Mouse (Mus musculus) heart, embryonic 14.5 days (tissue): ENCODE measurements at regions not wholly inside any gene's neighbourhood (a gene's known extent, or its start where the extent isn't known, plus 50 kb on each side); places are given as distances from the start of the nearest gene placed in this dataset.
A peak's percentile ranks its signal among the peaks of the same experiment; 100 is the strongest.

ENCODE experiments used
- ATAC-seq: fragments of 200-750 bp; cut with Nextera tagmentation; 2 replicates; pipeline ENCODE4 v1.8.0; 2017; ENCODE audit warnings: low read depth, moderate TSS enrichment; ENCODE audit not compliant: insufficient number of reproducible peaks, insufficient read depth, low FRiP score
- H3K27ac ChIP-seq, 2 experiments: fragments of 200-500 bp in 1 of 2; fragments of 300-500 bp in 1 of 2; sonication (generic) in 1 of 2; replicated peaks in 1 of 2; 2 replicates each; pipeline ENCODE4 v1.5.1; 2012 to 2014; ENCODE audit warnings: low read depth in 2 of 2, low read length in 2 of 2, control low read depth in 1 of 2, mild to moderate bottlenecking in 1 of 2, mixed read lengths in 1 of 2; ENCODE audit not compliant: control insufficient read depth in 1 of 2, insufficient read depth in 1 of 2
- H3K27me3 ChIP-seq: fragments of 300-500 bp; sonication (generic); 2 replicates; pipeline ENCODE4 v1.6.1; 2014; ENCODE audit warnings: mild to moderate bottlenecking, low read length, control low read depth; ENCODE audit not compliant: control insufficient read depth, insufficient read depth
- H3K36me3 ChIP-seq: fragments of 300-500 bp; sonication (generic); 2 replicates; pipeline ENCODE4 v1.6.1; 2014; ENCODE audit warnings: mild to moderate bottlenecking, control low read depth, low read length, mixed read lengths; ENCODE audit not compliant: control insufficient read depth, insufficient read depth
- H3K4me1 ChIP-seq, 2 experiments: fragments of 200-500 bp in 1 of 2; fragments of 300-500 bp in 1 of 2; sonication (generic) in 1 of 2; 2 replicates each; pipeline ENCODE4 v1.6.1; 2012 to 2014; ENCODE audit warnings: low read length in 2 of 2, control low read depth in 1 of 2, mixed read lengths in 1 of 2; ENCODE audit not compliant: control insufficient read depth in 2 of 2, insufficient read depth in 2 of 2
- H3K4me2 ChIP-seq: fragments of 300-500 bp; sonication (generic); 2 replicates; pipeline ENCODE4 v1.6.1; 2014; ENCODE audit warnings: mild to moderate bottlenecking, low read length
- H3K4me3 ChIP-seq, 2 experiments: fragments of 200-500 bp in 1 of 2; fragments of 300-500 bp in 1 of 2; sonication (generic) in 1 of 2; 2 replicates each; pipeline ENCODE4 v1.5.1; 2012 to 2014; ENCODE audit warnings: low read length in 2 of 2, mild to moderate bottlenecking in 2 of 2, control low read depth in 1 of 2, low read depth in 1 of 2, moderate library complexity in 1 of 2; ENCODE audit not compliant: control insufficient read depth in 1 of 2, insufficient read depth in 1 of 2
- H3K9ac ChIP-seq: fragments of 300-500 bp; sonication (generic); 2 replicates; pipeline ENCODE4 v1.6.1; 2014; ENCODE audit warnings: mild to moderate bottlenecking, low read length
- H3K9me3 ChIP-seq: fragments of 300-500 bp; sonication (generic); 2 replicates; pipeline ENCODE4 v1.6.1; 2016; ENCODE audit warnings: low read length, control low read depth; ENCODE audit not compliant: control insufficient read depth
- WGBS: fragments of 180-500 bp; shearing (Covaris S2); extraction: QIAGEN DNeasy Blood & Tissue Kit; methylation state at CpG from one replicate; pipeline ENCODE4 v1.1.7; 2014; 5-methylcytosine and 5-hydroxymethylcytosine counted together

DNA sequence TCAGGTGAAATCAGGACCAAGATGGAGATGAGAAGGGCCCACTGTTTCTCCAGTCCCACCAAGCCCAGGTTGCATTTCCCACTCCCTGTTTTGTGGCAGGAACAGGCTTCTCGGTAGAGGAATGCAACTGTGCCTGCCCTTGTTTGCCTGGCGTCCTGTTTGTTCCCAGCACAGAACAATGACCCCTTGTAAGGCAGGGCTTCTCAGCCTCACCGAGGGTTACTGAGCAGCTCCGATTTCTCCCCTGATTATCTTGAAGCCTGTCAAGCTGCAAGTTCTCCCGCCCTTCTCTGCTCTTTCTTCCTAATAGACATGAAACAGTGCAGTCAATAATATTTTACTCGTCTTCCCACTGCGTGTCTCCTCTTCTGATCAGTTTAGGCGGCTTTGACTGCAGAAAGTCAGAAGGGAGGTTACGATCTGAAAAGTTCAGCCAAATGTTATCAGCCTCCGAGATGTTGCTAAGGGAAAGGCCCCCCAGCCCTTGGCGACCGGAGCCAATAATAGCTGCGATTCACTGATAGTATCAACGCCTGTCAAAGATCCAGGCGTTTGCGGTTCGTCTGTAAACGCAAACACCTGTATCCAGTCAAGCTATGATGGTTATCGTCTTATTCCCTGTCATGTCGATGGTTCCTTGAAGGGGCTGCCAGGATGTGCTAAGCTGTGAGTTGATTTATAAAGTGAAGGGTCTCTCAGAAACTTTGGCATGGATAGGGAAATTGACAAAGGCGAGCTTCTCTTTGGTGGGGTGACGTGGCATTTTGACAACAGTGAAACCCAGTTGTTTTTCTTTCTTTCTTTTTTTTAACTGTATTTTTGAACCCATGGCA, 287.7 kb upstream of the Zfp507 start:
- no peaks in the 10 kb centered on the region for H3K36me3 ChIP-seq
- 0 out of 2 replicates have a peak overlapping the region, but pooled peaks have one; percentile 28 for H3K9ac ChIP-seq
- H3K9me3 ChIP-seq = no peaks in the 10 kb centered on the region
- peak overlapping the region in 1 of 2 experiments; percentile 12; a peak in 1 of 4 replicates for H3K4me3 ChIP-seq
- WGBS = 13% methylated on average over 22 of the region's 22 CpGs
- no peak overlapping the region for H3K27ac ChIP-seq
- ATAC-seq = no peak
- H3K4me1 ChIP-seq = peaks cover 6 to 9% of the 10 kb centered on the region in 2 experiments
- no peaks in the 10 kb centered on the region for H3K27me3 ChIP-seq
- peak overlapping the region; percentile 56 for H3K4me2 ChIP-seq

GRCm38 (mm10) chr7:36087598-36087997, 284.8 kb upstream of the Zfp507 start:
- no peak overlapping the region for H3K9ac ChIP-seq
- H3K27ac ChIP-seq = no peak overlapping the region
- no peak overlapping the region for H3K4me3 ChIP-seq
- 89% methylated on average over 6 of the region's 6 CpGs for WGBS
- H3K9me3 ChIP-seq = no peaks in the 10 kb centered on the region
- ATAC-seq = no peak
- H3K36me3 ChIP-seq = no peaks in the 10 kb centered on the region
- H3K4me2 ChIP-seq = no peak overlapping the region
- peaks cover 6 to 9% of the 10 kb centered on the region in 2 experiments for H3K4me1 ChIP-seq
- no peaks in the 10 kb centered on the region for H3K27me3 ChIP-seq

DNA sequence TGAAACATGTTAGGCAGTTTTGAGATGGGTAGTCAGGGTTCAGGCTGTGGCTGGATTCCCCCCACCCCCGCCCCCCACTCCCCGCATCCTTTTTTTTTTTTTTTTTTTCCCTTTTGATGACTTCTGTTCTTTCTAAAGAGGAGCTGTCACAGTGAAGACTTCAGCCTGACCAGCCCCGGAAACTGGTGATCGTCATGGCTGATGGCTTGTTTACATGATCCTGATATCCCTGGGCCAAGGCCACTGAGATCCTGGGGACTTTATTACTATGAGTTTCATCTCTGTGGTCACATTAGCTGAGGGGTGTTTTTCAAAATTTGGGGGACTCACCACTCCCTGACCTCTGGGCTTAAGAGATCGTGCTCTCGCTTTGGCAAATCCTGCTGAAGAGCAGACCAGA, 275.9 kb upstream of the Zfp507 start:
- no peak overlapping the region for H3K9ac ChIP-seq
- no peak overlapping the region for H3K4me3 ChIP-seq
- H3K9me3 ChIP-seq = no peaks in the 10 kb centered on the region
- no peak overlapping the region for H3K4me2 ChIP-seq
- no peaks in the 10 kb centered on the region for H3K36me3 ChIP-seq
- H3K4me1 ChIP-seq = peaks cover 4 to 5% of the 10 kb centered on the region in 2 experiments; a peak in 3 of 4 replicates
- H3K27ac ChIP-seq = no peak overlapping the region
- 48% methylated on average over 6 of the region's 6 CpGs for WGBS
- H3K27me3 ChIP-seq = no peaks in the 10 kb centered on the region
- ATAC-seq = no peak

DNA sequence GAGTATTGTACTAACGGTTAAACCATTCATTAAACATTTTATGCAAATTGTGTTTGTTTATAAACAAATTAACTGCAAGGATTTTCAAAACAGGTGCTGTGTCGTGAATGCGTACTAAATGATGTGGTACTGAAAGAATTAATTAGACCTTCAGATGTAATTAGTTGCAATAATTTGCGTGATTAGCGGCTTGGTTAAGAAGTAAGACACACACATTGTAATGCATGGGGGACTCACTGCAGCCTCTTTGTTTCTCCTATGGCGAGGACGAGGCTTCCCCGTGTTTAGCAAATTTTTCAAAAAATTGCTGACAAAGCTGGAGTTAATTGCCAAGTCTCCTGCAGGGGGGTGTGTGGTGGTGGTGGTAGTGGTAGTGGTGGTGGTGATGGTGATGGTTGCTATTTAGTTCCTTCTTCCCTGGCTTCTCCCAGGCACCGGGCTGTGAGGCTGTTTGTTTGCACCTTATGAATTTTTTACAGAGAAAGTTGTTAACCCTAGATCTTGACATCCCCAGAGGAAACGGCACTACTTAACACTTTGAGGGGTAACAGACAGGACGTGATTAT, 275.4 kb upstream of the Zfp507 start:
- H3K27me3 ChIP-seq = no peaks in the 10 kb centered on the region
- no peak overlapping the region for H3K9ac ChIP-seq
- H3K4me3 ChIP-seq = no peak overlapping the region
- no peak overlapping the region for H3K27ac ChIP-seq
- peaks cover 4 to 5% of the 10 kb centered on the region in 2 experiments; a peak in 3 of 4 replicates for H3K4me1 ChIP-seq
- H3K4me2 ChIP-seq = no peak overlapping the region
- 75% methylated on average over 11 of the region's 11 CpGs for WGBS
- H3K9me3 ChIP-seq = no peaks in the 10 kb centered on the region
- ATAC-seq = no peak
- no peaks in the 10 kb centered on the region for H3K36me3 ChIP-seq

DNA sequence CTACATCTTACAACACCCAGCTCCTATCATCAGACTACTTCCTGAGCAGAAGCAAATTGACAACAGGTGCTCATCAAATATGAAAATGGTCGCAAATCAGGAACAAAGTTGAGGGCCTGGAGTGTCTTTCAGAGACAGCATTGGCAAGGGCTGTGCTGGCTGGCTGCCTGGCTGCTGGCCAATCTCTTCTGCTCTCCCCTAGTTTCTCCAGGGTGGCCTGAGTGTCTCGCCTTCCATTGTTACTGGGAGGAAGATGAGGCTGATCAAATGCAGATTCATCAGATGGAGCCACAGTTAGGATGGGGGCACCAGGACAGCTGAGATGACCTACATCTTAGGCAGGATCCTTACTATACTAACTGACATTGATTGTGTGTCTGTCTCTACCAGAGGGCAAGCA, 274.5 kb upstream of the Zfp507 start:
- ATAC-seq = no peak
- Histone ChIP-seq H3K4me2 (no peak overlapping the region), H3K4me1 (peaks cover 4 to 5% of the 10 kb centered on the region in 2 experiments; a peak in 3 of 4 replicates), H3K9me3 (no peaks in the 10 kb centered on the region), H3K27me3 (no peaks in the 10 kb centered on the region), H3K36me3 (no peaks in the 10 kb centered on the region), H3K27ac (no peak overlapping the region), H3K9ac (no peak overlapping the region), H3K4me3 (no peak overlapping the region)
- 55% methylated on average over 2 of the region's 2 CpGs for WGBS

GRCm38 (mm10) chr7:36076021-36076441, 273.2 kb upstream of the Zfp507 start:
- H3K27ac ChIP-seq = no peak overlapping the region
- 5% methylated on average over 11 of the region's 11 CpGs for WGBS

DNA sequence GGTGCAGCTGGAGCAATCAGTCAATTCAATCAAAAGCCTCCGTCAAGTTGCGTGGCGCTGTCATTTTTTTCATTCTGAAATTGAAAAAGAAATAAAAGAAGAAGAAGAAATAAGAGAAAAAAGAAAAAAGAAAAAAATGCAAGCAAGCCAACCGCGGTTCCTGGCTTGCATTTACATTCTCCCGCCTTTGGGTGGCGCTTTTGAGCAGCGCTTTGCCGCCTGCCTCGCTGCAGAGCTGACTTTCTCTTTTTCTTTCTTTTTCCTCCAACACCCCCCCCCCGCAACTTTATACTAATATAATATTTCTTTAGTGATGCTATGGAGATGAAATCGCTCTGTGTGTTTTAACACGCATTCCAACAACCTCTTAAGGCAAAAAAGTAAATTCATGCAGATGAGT, 269.0 kb upstream of the Zfp507 start:
- Histone ChIP-seq H3K4me1 (peaks cover 4 to 8% of the 10 kb centered on the region in 2 experiments; a peak in 3 of 4 replicates), H3K4me3 (peak overlapping the region; percentile 18 to 30), H3K9me3 (no peaks in the 10 kb centered on the region), H3K27ac (no peak overlapping the region), H3K27me3 (no peaks in the 10 kb centered on the region), H3K36me3 (no peaks in the 10 kb centered on the region), H3K9ac (peak overlapping the region; percentile 8; the same call in 1 of the 2 replicates), H3K4me2 (peak overlapping the region; percentile 62)
- WGBS = 7% methylated on average over 13 of the region's 13 CpGs
- ATAC-seq = no peak

More at GRCm38 (mm10) chr7:36076021-36076441, 273.2 kb upstream of the Zfp507 start:
- Histone ChIP-seq H3K4me2 (peak overlapping the region; percentile 56), H3K27me3 (no peaks in the 10 kb centered on the region), H3K36me3 (no peaks in the 10 kb centered on the region), H3K4me1 (peaks cover 4 to 8% of the 10 kb centered on the region in 2 experiments; a peak in 3 of 4 replicates), H3K9ac (no peak overlapping the region), H3K4me3 (peak overlapping the region in 1 of 2 experiments; percentile 17; a peak in 1 of 4 replicates), H3K9me3 (no peaks in the 10 kb centered on the region)
- no peak for ATAC-seq
